Mouse (Mus musculus): ENCODE measurements around the gene Gimap3. TPM values are rescaled to one million over a fixed set of nuclear protein-coding genes. Genes with fewer than 3 reads are reported as not detected.

Gene Gimap3
- polyA plus RNA-seq, 1 experiment from 2014 or later = not detected

- H3K9me3 ChIP-seq (replicated peaks) = no peaks in the 10 kb centered on the region
- no peak overlapping the region for H3K27ac ChIP-seq
- H3K4me3 ChIP-seq = no peak overlapping the region
- no peaks in the 10 kb centered on the region for H3K36me3 ChIP-seq
- H3K27me3 ChIP-seq (ENCODE audit: low read depth, poor library complexity, severe bottlenecking) = no peaks in the 10 kb centered on the region
- WGBS = 86% methylated on average over 3 of the region's 3 CpGs
- no peaks in the 10 kb centered on the region for H3K4me1 ChIP-seq
- DNase-seq (ENCODE audit: low spot score) = no peak
These were observed 1.7 kb downstream of the Gimap3 start for GRCm38 (mm10) chr6:48768933-48769332.

GRCm38 (mm10) chr6:48768178-48768869 lies 2.3 kb downstream of the Gimap3 start:
- DNase-seq (ENCODE audit: low spot score) = no peak
- Histone ChIP-seq H3K27me3 (ENCODE audit: low read depth, poor library complexity, severe bottlenecking) (no peaks in the 10 kb centered on the region), H3K36me3 (no peaks in the 10 kb centered on the region), H3K9me3 (replicated peaks) (no peaks in the 10 kb centered on the region), H3K4me1 (no peaks in the 10 kb centered on the region), H3K27ac (no peak overlapping the region), H3K4me3 (no peak overlapping the region)
- 81% methylated on average over 9 of the region's 9 CpGs for WGBS

GRCm38 (mm10) chr6:48764496-48764895 lies 6.2 kb downstream of the Gimap3 start:
- Histone ChIP-seq H3K4me3 (no peak overlapping the region), H3K4me1 (no peaks in the 10 kb centered on the region), H3K27ac (no peak overlapping the region), H3K36me3 (no peaks in the 10 kb centered on the region), H3K27me3 (ENCODE audit: low read depth, poor library complexity, severe bottlenecking) (no peaks in the 10 kb centered on the region), H3K9me3 (replicated peaks) (no peaks in the 10 kb centered on the region)
- no peak for DNase-seq (ENCODE audit: low spot score)
- 95% methylated on average over 10 of the region's 10 CpGs for WGBS

- DNase-seq (ENCODE audit: low spot score) = no peak
- no peaks in the 10 kb centered on the region for H3K27me3 ChIP-seq (ENCODE audit: low read depth, poor library complexity, severe bottlenecking)
- no peak overlapping the region for H3K27ac ChIP-seq
These were observed 6.9 kb downstream of the Gimap3 start for GRCm38 (mm10) chr6:48763567-48764270.

GRCm38 (mm10) chr6:48747091-48747966 lies 23.3 kb downstream of the Gimap3 start:
- Histone ChIP-seq H3K9me3 (replicated peaks) (no peaks in the 10 kb centered on the region), H3K4me3 (no peak overlapping the region), H3K36me3 (no peaks in the 10 kb centered on the region), H3K4me1 (peaks cover 15% of the 10 kb centered on the region), H3K27me3 (ENCODE audit: low read depth, poor library complexity, severe bottlenecking) (peaks cover 30% of the 10 kb centered on the region), H3K27ac (no peak overlapping the region)
- WGBS = 62% methylated on average over 7 of the region's 7 CpGs
- no peak for DNase-seq (ENCODE audit: low spot score)

More at GRCm38 (mm10) chr6:48763567-48764270, 6.9 kb downstream of the Gimap3 start:
- H3K4me3 ChIP-seq = no peak overlapping the region
- no peaks in the 10 kb centered on the region for H3K36me3 ChIP-seq
- 91% methylated on average over 7 of the region's 7 CpGs for WGBS
- H3K4me1 ChIP-seq = no peaks in the 10 kb centered on the region
- no peaks in the 10 kb centered on the region for H3K9me3 ChIP-seq (replicated peaks)

- H3K4me1 ChIP-seq = peaks cover 23% of the 10 kb centered on the region
- no peak within 1 kb of the TSS for H3K4me3 ChIP-seq
- 56% methylated on average over 16 of the region's 16 CpGs for WGBS
- H3K27ac ChIP-seq = no peak within 1 kb of the TSS; the same call in 1 of the 2 replicates
- no peaks in the 10 kb centered on the region for H3K9me3 ChIP-seq (replicated peaks)
- DNase-seq (ENCODE audit: low spot score) = no peak
- H3K27me3 ChIP-seq (ENCODE audit: low read depth, poor library complexity, severe bottlenecking) = peaks cover 41% of the 10 kb centered on the region
- H3K36me3 ChIP-seq = no peaks in the 10 kb centered on the region
These were observed 24.4 kb downstream of the Gimap3 start, which contains the start of gene Gimap5 for GRCm38 (mm10) chr6:48745959-48746889. Gene Gimap5, plus strand, starts transcription at chr6:48746197.

GRCm38 (mm10) chr6:48745490-48745889 lies 25.2 kb downstream of the Gimap3 start:
- WGBS = 75% methylated on average over 2 of the region's 2 CpGs
- H3K27me3 ChIP-seq (ENCODE audit: low read depth, poor library complexity, severe bottlenecking) = peaks cover 48% of the 10 kb centered on the region
- H3K27ac ChIP-seq = no peak overlapping the region

GRCm38 (mm10) chr6:48742422-48743351 lies 28.0 kb downstream of the Gimap3 start:
- peak; percentile 44 for DNase-seq (ENCODE audit: low spot score)
- 1% methylated on average over 52 of the region's 52 CpGs for WGBS
- Histone ChIP-seq H3K4me1 (peaks cover 23% of the 10 kb centered on the region), H3K27ac (peak overlapping the region; percentile 33; the same call in 1 of the 2 replicates), H3K27me3 (ENCODE audit: low read depth, poor library complexity, severe bottlenecking) (peaks cover 53% of the 10 kb centered on the region), H3K4me3 (peak overlapping the region; percentile 58), H3K36me3 (no peaks in the 10 kb centered on the region), H3K9me3 (replicated peaks) (no peaks in the 10 kb centered on the region)

More at GRCm38 (mm10) chr6:48745490-48745889, 25.2 kb downstream of the Gimap3 start:
- no peak overlapping the region for H3K4me3 ChIP-seq
- H3K36me3 ChIP-seq = no peaks in the 10 kb centered on the region
- DNase-seq (ENCODE audit: low spot score) = no peak
- H3K4me1 ChIP-seq = peaks cover 23% of the 10 kb centered on the region
- no peaks in the 10 kb centered on the region for H3K9me3 ChIP-seq (replicated peaks)

- Histone ChIP-seq H3K36me3 (no peaks in the 10 kb centered on the region), H3K9me3 (replicated peaks) (no peaks in the 10 kb centered on the region), H3K4me1 (peaks cover 23% of the 10 kb centered on the region), H3K27me3 (ENCODE audit: low read depth, poor library complexity, severe bottlenecking) (peaks cover 53% of the 10 kb centered on the region), H3K27ac (no peak overlapping the region), H3K4me3 (no peak overlapping the region)
- DNase-seq (ENCODE audit: low spot score) = no peak
- 31% methylated on average over 9 of the region's 9 CpGs for WGBS
These were observed 28.9 kb downstream of the Gimap3 start for GRCm38 (mm10) chr6:48741711-48742206.

GRCm38 (mm10) chr6:48741273-48741672 lies 29.4 kb downstream of the Gimap3 start:
- peaks cover 52% of the 10 kb centered on the region for H3K27me3 ChIP-seq (ENCODE audit: low read depth, poor library complexity, severe bottlenecking)
- DNase-seq (ENCODE audit: low spot score) = no peak

More at GRCm38 (mm10) chr6:48741273-48741672, 29.4 kb downstream of the Gimap3 start:
- Histone ChIP-seq H3K9me3 (replicated peaks) (no peaks in the 10 kb centered on the region), H3K36me3 (no peaks in the 10 kb centered on the region), H3K4me3 (no peak overlapping the region), H3K4me1 (peaks cover 22% of the 10 kb centered on the region), H3K27ac (no peak overlapping the region)
- WGBS = 42% methylated on average over 3 of the region's 3 CpGs
